Comparison of ENCODE assay signal across 8 mouse cellular contexts in the genomic region with DNA sequence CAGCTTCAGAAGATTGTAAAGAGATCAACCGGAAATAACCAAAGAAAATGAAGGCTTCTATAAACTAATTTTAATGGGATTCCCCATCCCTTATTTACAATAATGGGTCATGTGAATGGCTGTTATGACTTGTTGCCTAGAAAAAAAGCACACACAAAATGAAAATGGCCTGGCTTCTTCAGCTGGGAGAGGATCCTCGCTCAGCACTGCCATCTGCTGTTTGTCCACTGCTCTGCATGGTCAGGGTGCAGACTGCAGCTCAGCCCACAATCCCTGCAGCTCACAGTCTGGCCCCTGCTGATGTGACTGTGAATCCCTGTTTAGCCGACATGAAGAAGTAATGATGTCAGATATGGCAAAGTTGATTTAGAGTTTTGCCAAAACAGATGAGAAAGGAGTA. TPM values are rescaled to one million over a fixed set of nuclear protein-coding genes. Genes with fewer than 3 reads are reported as not detected.
DNase-seq lines count a peak whose midpoint lies in the region; ATAC-seq and TF ChIP-seq lines count a peak whose summit lies in the region.
"Had no signal": no experiment of that assay in that cellular context is flagged by ENCODE, and none has a peak within 500 bp of the region (broad histone marks: within the 10 kb centered on the region; RNA-seq: fewer than 3 reads in every experiment).

No protein-coding gene starts in this region.

- ATAC-seq in megakaryocyte, adult 5-6 weeks (ENCODE audit: poor library complexity, severe bottlenecking), result peak; percentile 90

- H3K9me3 ChIP-seq in E14TG2a.4 (ENCODE audit: low read length), result peaks cover 29% of the 10 kb centered on the region
- H3K9me3 ChIP-seq: limb, embryonic 12.5 days had no signal

- H3K4me1 ChIP-seq in E14TG2a.4 (replicated peaks; ENCODE audit: low read depth, low read length), result peaks cover 12% of the 10 kb centered on the region
- no peaks in the 10 kb centered on the region for H3K4me1 ChIP-seq in cortical plate, adult 2 months (ENCODE audit: control insufficient read depth, insufficient read depth, low read length)
- H3K4me1 ChIP-seq: limb, embryonic 12.5 days had no signal

- peak; percentile 81 for DNase-seq in adipocyte (ENCODE audit: low spot score)
- DNase-seq in heart, adult 8-10 months (ENCODE audit: low spot score), result peak; percentile 65
- peak; percentile 86 to 87 for DNase-seq in layer of hippocampus, postnatal 10 days (ENCODE audit: low spot score in 2 of 2)
- DNase-seq in spleen, adult 12 weeks (ENCODE audit: low spot score), result peak; percentile 45

- H3K36me3 ChIP-seq in E14TG2a.4 (ENCODE audit: insufficient read depth, low read length), result no peaks in the 10 kb centered on the region
- H3K36me3 ChIP-seq: limb, embryonic 12.5 days had no signal

- no peak overlapping the region for H3K4me3 ChIP-seq in E14TG2a.4 (replicated peaks; ENCODE audit: low read length)
- H3K4me3 ChIP-seq in cortical plate, adult 2 months (ENCODE audit: insufficient read depth, low read length), result no peak overlapping the region
- H3K4me3 ChIP-seq: limb, embryonic 12.5 days had no signal

- H3K27me3 ChIP-seq in E14TG2a.4 (ENCODE audit: insufficient read depth, low read length), result peaks cover 20% of the 10 kb centered on the region

- no peak overlapping the region for H3K27ac ChIP-seq in cortical plate, adult 2 months (ENCODE audit: insufficient read depth, low read length)
- H3K27ac ChIP-seq: limb, embryonic 12.5 days had no signal

- TF ChIP-seq POLR2A in cortical plate, adult 2 months (IDR thresholded peaks at IDR 0.05; ENCODE audit: extremely low read depth, insufficient read depth, low read length), result no peak

- peak; percentile 85 for TF ChIP-seq CTCF in E14TG2a.4 (conservative IDR thresholded peaks at IDR 0.05; ENCODE audit: low read length)
- peak; percentile 91 for TF ChIP-seq CTCF in cortical plate, adult 2 months (IDR thresholded peaks at IDR 0.05; ENCODE audit: extremely low read depth, insufficient read depth, low read length)

RNA-seq across cellular contexts. Expression of a gene that starts 7.7 kb away (rescaled TPM):
- 3.2 and 3.3 TPM in 2 replicates for polyA plus RNA-seq in cortical plate, adult 2 months (2012; rRNA removed)
- total RNA-seq in heart, adult 8-10 months (2022), result 10 to 100 TPM; 15.1 to 32.1 (median 26.2) TPM
- total RNA-seq in layer of hippocampus, postnatal 10 days (2021), result 1 to 10 TPM; 1.3 to 2.3 TPM
- total RNA-seq in megakaryocyte, adult 5-6 weeks (2015), result 35.4 and 38.0 TPM in 2 replicates
- 72.9 and 114 TPM in 2 replicates for total RNA-seq in megakaryocyte, adult 5-6 weeks (2017)

RNA-seq across cellular contexts. Expression of a gene that starts 12.1 kb away (rescaled TPM):
- 0.04 TPM in 1 of 2 replicates, not detected in the other for polyA plus RNA-seq in cortical plate, adult 2 months (2012; rRNA removed)
- not detected for total RNA-seq in heart, adult 8-10 months (2022)
- not detected for total RNA-seq in layer of hippocampus, postnatal 10 days (2021)
- 0.07 and 0.25 TPM in 2 replicates for total RNA-seq in megakaryocyte, adult 5-6 weeks (2015)
- not detected in 2 replicates for total RNA-seq in megakaryocyte, adult 5-6 weeks (2017)

RNA-seq across cellular contexts. Expression of a gene that starts 25.8 kb away (rescaled TPM):
- polyA plus RNA-seq in cortical plate, adult 2 months (2012; rRNA removed), result 2.8 and 2.9 TPM in 2 replicates
- 10 to 100 TPM; 15.7 to 28.3 (median 26.7) TPM for total RNA-seq in heart, adult 8-10 months (2022)
- under 1 TPM; 0.64 to 0.69 TPM for total RNA-seq in layer of hippocampus, postnatal 10 days (2021)
- 193 and 213 TPM in 2 replicates for total RNA-seq in megakaryocyte, adult 5-6 weeks (2015)
- total RNA-seq in megakaryocyte, adult 5-6 weeks (2017), result 91.8 and 109 TPM in 2 replicates
- polyA plus RNA-seq: limb, embryonic 12.5 days had no signal

RNA-seq across cellular contexts. Expression of a gene that starts 41.2 kb away (rescaled TPM):
- not detected in 2 replicates for polyA plus RNA-seq in cortical plate, adult 2 months (2012; rRNA removed)
- under 1 TPM; 0.16 to 0.68 (median 0.49) TPM for total RNA-seq in heart, adult 8-10 months (2022)
- total RNA-seq in layer of hippocampus, postnatal 10 days (2021), result 1 to 10 TPM in 1 of 2 experiments, under 1 TPM in 1; 0.58 to 1.3 TPM
- total RNA-seq in megakaryocyte, adult 5-6 weeks (2015), result 0.09 TPM in 1 of 2 replicates, not detected in the other
- total RNA-seq in megakaryocyte, adult 5-6 weeks (2017), result 0.33 TPM in 1 of 2 replicates, not detected in the other
- polyA plus RNA-seq: limb, embryonic 12.5 days had no signal

RNA-seq across cellular contexts. Expression of a gene that starts 55.9 kb away (rescaled TPM):
- 3.1 and 3.6 TPM in 2 replicates for polyA plus RNA-seq in cortical plate, adult 2 months (2012; rRNA removed)
- total RNA-seq in heart, adult 8-10 months (2022), result 10 to 100 TPM; 13.2 to 19.1 (median 15.6) TPM
- 1 to 10 TPM; 1.6 to 1.8 TPM for total RNA-seq in layer of hippocampus, postnatal 10 days (2021)
- total RNA-seq in megakaryocyte, adult 5-6 weeks (2015), result 145 and 162 TPM in 2 replicates
- 136 and 181 TPM in 2 replicates for total RNA-seq in megakaryocyte, adult 5-6 weeks (2017)

Comparison
In these comparisons a context has a peak if more than half of its experiments do, and no peak if none do; other contexts are left out.
1. RNA of a gene that starts 7.7 kb away (total RNA-seq): 35.4 to 114 TPM in megakaryocyte, adult 5-6 weeks and 15.1 to 32.1 TPM in heart, adult 8-10 months; 1.3 to 2.3 TPM in layer of hippocampus, postnatal 10 days; every median in the first group is over 4 times any median in the second.
2. RNA of a gene that starts 25.8 kb away (total RNA-seq): 91.8 to 213 TPM in megakaryocyte, adult 5-6 weeks and 15.7 to 28.3 TPM in heart, adult 8-10 months; 0.64 to 0.69 TPM in layer of hippocampus, postnatal 10 days; every median in the first group is over 4 times any median in the second.
3. Peak in every context shown above with its lines, with median percentiles within 50 percentile points of each other: DNase-seq.